Mouse (Mus musculus): ENCODE measurements at regions not wholly inside any gene's neighbourhood (a gene's known extent, or its start where the extent isn't known, plus 50 kb on each side); places are given as distances from the start of the nearest gene placed in this dataset.
A peak's percentile ranks its signal among the peaks of the same experiment; 100 is the strongest.

GRCm38 (mm10) chr5:106392213-106392612 is 65.8 kb downstream of the Barhl2 start:
- no peak overlapping the region for H3K4me2 ChIP-seq
- 83% methylated on average over 11 of the region's 11 CpGs for WGBS
- H3K27ac ChIP-seq, result no peak overlapping the region
- no peak for ATAC-seq (ENCODE audit: low FRiP score)
- no peak overlapping the region for H3K4me3 ChIP-seq (replicated peaks)
- no peaks in the 10 kb centered on the region for H3K36me3 ChIP-seq (replicated peaks)
- H3K4me1 ChIP-seq, result no peaks in the 10 kb centered on the region; the same call in 1 of the 2 replicates
- no peak overlapping the region for H3K9ac ChIP-seq
- peaks cover 67% of the 10 kb centered on the region for H3K27me3 ChIP-seq
- peaks cover 8% of the 10 kb centered on the region; the same call in 1 of the 2 replicates for H3K9me3 ChIP-seq

GRCm38 (mm10) chr5:106386621-106387020 is 71.3 kb downstream of the Barhl2 start:
- H3K27ac ChIP-seq, result no peak overlapping the region

GRCm38 (mm10) chr5:106385838-106386237 is 72.1 kb downstream of the Barhl2 start:
- Histone ChIP-seq H3K9me3 (peaks cover 8% of the 10 kb centered on the region; the same call in 1 of the 2 replicates), H3K27me3 (peaks cover 87% of the 10 kb centered on the region), H3K9ac (no peak overlapping the region), H3K4me2 (no peak overlapping the region), H3K27ac (no peak overlapping the region), H3K4me1 (peaks cover 37% of the 10 kb centered on the region), H3K36me3 (replicated peaks) (no peaks in the 10 kb centered on the region), H3K4me3 (replicated peaks) (no peak overlapping the region)
- WGBS, result 29% methylated on average over 8 of the region's 8 CpGs
- ATAC-seq (ENCODE audit: low FRiP score), result peak; percentile 64; the same call in 1 of the 2 replicates

More at GRCm38 (mm10) chr5:106386621-106387020, 71.3 kb downstream of the Barhl2 start:
- Histone ChIP-seq H3K4me1 (peaks cover 34% of the 10 kb centered on the region), H3K4me2 (0 out of 2 replicates have a peak overlapping the region, but pooled peaks have one; percentile 0), H3K9me3 (peaks cover 8% of the 10 kb centered on the region; the same call in 1 of the 2 replicates), H3K27me3 (peaks cover 85% of the 10 kb centered on the region), H3K9ac (no peak overlapping the region), H3K36me3 (replicated peaks) (no peaks in the 10 kb centered on the region), H3K4me3 (replicated peaks) (no peak overlapping the region)
- WGBS, result 30% methylated on average over 7 of the region's 7 CpGs
- ATAC-seq (ENCODE audit: low FRiP score), result no peak

GRCm38 (mm10) chr5:106385219-106385618 is 72.7 kb downstream of the Barhl2 start:
- 15% methylated on average over 6 of the region's 6 CpGs for WGBS
- Histone ChIP-seq H3K9me3 (peaks cover 4% of the 10 kb centered on the region; the same call in 1 of the 2 replicates), H3K27ac (no peak overlapping the region), H3K36me3 (replicated peaks) (no peaks in the 10 kb centered on the region), H3K4me1 (peaks cover 37% of the 10 kb centered on the region), H3K4me2 (no peak overlapping the region), H3K9ac (no peak overlapping the region), H3K4me3 (replicated peaks) (no peak overlapping the region), H3K27me3 (peaks cover 87% of the 10 kb centered on the region)
- 0 out of 2 replicates have a peak, but pooled peaks have one; percentile 14 for ATAC-seq (ENCODE audit: low FRiP score)

- 49% methylated on average over 6 of the region's 6 CpGs for WGBS
- no peak overlapping the region for H3K4me2 ChIP-seq
These were observed 73.7 kb downstream of the Barhl2 start for GRCm38 (mm10) chr5:106384138-106384770.

GRCm38 (mm10) chr5:106381919-106382318 is 76.0 kb downstream of the Barhl2 start:
- Histone ChIP-seq H3K4me3 (replicated peaks) (no peak overlapping the region), H3K36me3 (replicated peaks) (no peaks in the 10 kb centered on the region), H3K4me1 (peaks cover 36% of the 10 kb centered on the region), H3K4me2 (no peak overlapping the region), H3K27me3 (peaks cover 70% of the 10 kb centered on the region), H3K9ac (no peak overlapping the region), H3K27ac (no peak overlapping the region), H3K9me3 (no peaks in the 10 kb centered on the region)
- WGBS, result 88% methylated on average over 3 of the region's 3 CpGs
- ATAC-seq (ENCODE audit: low FRiP score), result no peak

More at GRCm38 (mm10) chr5:106384138-106384770, 73.7 kb downstream of the Barhl2 start:
- ATAC-seq (ENCODE audit: low FRiP score), result no peak
- no peak overlapping the region for H3K4me3 ChIP-seq (replicated peaks)
- no peak overlapping the region for H3K9ac ChIP-seq
- peaks cover 83% of the 10 kb centered on the region for H3K27me3 ChIP-seq
- H3K4me1 ChIP-seq, result peaks cover 37% of the 10 kb centered on the region
- H3K9me3 ChIP-seq, result no peaks in the 10 kb centered on the region
- H3K27ac ChIP-seq, result 0 out of 2 replicates have a peak overlapping the region, but pooled peaks have one; percentile 33
- no peaks in the 10 kb centered on the region for H3K36me3 ChIP-seq (replicated peaks)

GRCm38 (mm10) chr5:106380631-106381285 is 77.2 kb downstream of the Barhl2 start:
- WGBS, result 38% methylated on average over 9 of the region's 9 CpGs
- H3K4me2 ChIP-seq, result no peak overlapping the region
- H3K4me3 ChIP-seq (replicated peaks), result no peak overlapping the region
- H3K27ac ChIP-seq, result no peak overlapping the region
- no peak for ATAC-seq (ENCODE audit: low FRiP score)
- no peaks in the 10 kb centered on the region for H3K36me3 ChIP-seq (replicated peaks)
- H3K27me3 ChIP-seq, result peaks cover 59% of the 10 kb centered on the region
- no peaks in the 10 kb centered on the region for H3K9me3 ChIP-seq
- no peak overlapping the region for H3K9ac ChIP-seq
- peaks cover 27% of the 10 kb centered on the region for H3K4me1 ChIP-seq

GRCm38 (mm10) chr5:106376781-106377525 is 81.0 kb downstream of the Barhl2 start:
- peak; percentile 44; the same call in 1 of the 2 replicates for ATAC-seq (ENCODE audit: low FRiP score)
- no peak overlapping the region for H3K4me2 ChIP-seq
- no peak overlapping the region for H3K27ac ChIP-seq
- H3K4me3 ChIP-seq (replicated peaks), result no peak overlapping the region
- peaks cover 24% of the 10 kb centered on the region for H3K27me3 ChIP-seq
- H3K4me1 ChIP-seq, result peaks cover 7% of the 10 kb centered on the region; the same call in 1 of the 2 replicates
- no peaks in the 10 kb centered on the region for H3K9me3 ChIP-seq
- WGBS, result 69% methylated on average over 25 of the region's 25 CpGs
- H3K36me3 ChIP-seq (replicated peaks), result no peaks in the 10 kb centered on the region
- H3K9ac ChIP-seq, result no peak overlapping the region

GRCm38 (mm10) chr5:106367831-106368230 is 90.1 kb downstream of the Barhl2 start:
- 0 out of 2 replicates have a peak, but pooled peaks cover 9% of the 10 kb centered on the region for H3K4me1 ChIP-seq
- no peak overlapping the region for H3K4me3 ChIP-seq (replicated peaks)
- H3K36me3 ChIP-seq (replicated peaks), result no peaks in the 10 kb centered on the region
- H3K9ac ChIP-seq, result no peak overlapping the region
- WGBS, result 22% methylated on average over 9 of the region's 9 CpGs
- H3K27ac ChIP-seq, result no peak overlapping the region
- no peaks in the 10 kb centered on the region for H3K9me3 ChIP-seq
- peaks cover 31% of the 10 kb centered on the region for H3K27me3 ChIP-seq
- no peak for ATAC-seq (ENCODE audit: low FRiP score)
- H3K4me2 ChIP-seq, result no peak overlapping the region

GRCm38 (mm10) chr5:106367312-106367711 is 90.7 kb downstream of the Barhl2 start:
- Histone ChIP-seq H3K27me3 (peaks cover 31% of the 10 kb centered on the region), H3K4me1 (0 out of 2 replicates have a peak, but pooled peaks cover 9% of the 10 kb centered on the region), H3K9me3 (no peaks in the 10 kb centered on the region), H3K36me3 (replicated peaks) (no peaks in the 10 kb centered on the region), H3K4me3 (replicated peaks) (no peak overlapping the region), H3K27ac (no peak overlapping the region), H3K9ac (no peak overlapping the region), H3K4me2 (no peak overlapping the region)
- 67% methylated on average over 5 of the region's 5 CpGs for WGBS
- ATAC-seq (ENCODE audit: low FRiP score), result no peak

GRCm38 (mm10) chr5:106366006-106366405 is 92.0 kb downstream of the Barhl2 start:
- Histone ChIP-seq H3K4me2 (no peak overlapping the region), H3K27me3 (peaks cover 31% of the 10 kb centered on the region), H3K4me1 (0 out of 2 replicates have a peak, but pooled peaks cover 9% of the 10 kb centered on the region), H3K4me3 (replicated peaks) (no peak overlapping the region), H3K27ac (no peak overlapping the region), H3K9ac (no peak overlapping the region), H3K9me3 (no peaks in the 10 kb centered on the region), H3K36me3 (replicated peaks) (no peaks in the 10 kb centered on the region)
- WGBS, result 77% methylated on average over 4 of the region's 7 CpGs
- ATAC-seq (ENCODE audit: low FRiP score), result no peak

GRCm38 (mm10) chr5:106365094-106365493 is 92.9 kb downstream of the Barhl2 start:
- no peak for ATAC-seq (ENCODE audit: low FRiP score)
- no peak overlapping the region for H3K9ac ChIP-seq
- H3K4me3 ChIP-seq (replicated peaks), result no peak overlapping the region
- 52% methylated on average over 8 of the region's 8 CpGs for WGBS
- H3K4me2 ChIP-seq, result no peak overlapping the region
- no peaks in the 10 kb centered on the region for H3K9me3 ChIP-seq
- H3K4me1 ChIP-seq, result 0 out of 2 replicates have a peak, but pooled peaks cover 9% of the 10 kb centered on the region
- peaks cover 31% of the 10 kb centered on the region for H3K27me3 ChIP-seq
- H3K36me3 ChIP-seq (replicated peaks), result no peaks in the 10 kb centered on the region
- H3K27ac ChIP-seq, result no peak overlapping the region

Data from forebrain, embryonic 12.5 days (tissue).